Mouse (Mus musculus): Measurements from ENCODE around the gene Spats1.

GRCm38 (mm10) chr17:45488321-45489254 lies 13.4 kb upstream of the Spats1 start:
- TF ChIP-seq CTCF (IDR thresholded peaks at IDR 0.05; ENCODE audit: low read depth) (no peak), EP300 (IDR thresholded peaks at IDR 0.05; ENCODE audit: low read depth) (no peak)
